Mouse (Mus musculus) neural tube, embryonic 11.5 days (tissue): Measurements from ENCODE around the gene Tcf25. TPM values are rescaled to one million over a fixed set of nuclear protein-coding genes. Genes with fewer than 3 reads are reported as not detected.
A peak's percentile ranks its signal among the peaks of the same experiment; 100 is the strongest.

Experiments
- ATAC-seq: fragments of 200-750 bp; cut with Nextera tagmentation; 2 replicates; pipeline ENCODE4 v1.8.0; 2017; ENCODE audit warnings: moderate number of reproducible peaks, mild to moderate bottlenecking, moderate TSS enrichment, moderate library complexity; ENCODE audit not compliant: insufficient read depth, low FRiP score, low TSS enrichment
- DNase-seq: peaks from one replicate; pipeline ENCODE4 v3.0.0-alpha.2; 2015; ENCODE audit warnings: low spot score
- H3K27ac ChIP-seq: fragments of 300-500 bp; sonication (generic); 2 replicates; pipeline ENCODE4 v1.5.1; 2014; ENCODE audit warnings: low read depth, mild to moderate bottlenecking, low read length
- H3K27me3 ChIP-seq: fragments of 300-500 bp; sonication (generic); 2 replicates; pipeline ENCODE4 v1.6.1; 2014; ENCODE audit warnings: mild to moderate bottlenecking, low read length, mixed read lengths; ENCODE audit not compliant: control insufficient read depth, insufficient read depth
- H3K36me3 ChIP-seq: fragments of 300-500 bp; sonication (generic); 2 replicates; pipeline ENCODE4 v1.6.1; 2014; ENCODE audit warnings: mild to moderate bottlenecking, low read length, moderate library complexity, mixed read lengths; ENCODE audit not compliant: control insufficient read depth, insufficient read depth
- H3K4me1 ChIP-seq: fragments of 300-500 bp; sonication (generic); 2 replicates; pipeline ENCODE4 v1.6.1; 2014; ENCODE audit warnings: low read length, mixed read lengths; ENCODE audit not compliant: control insufficient read depth, insufficient read depth
- H3K4me2 ChIP-seq: fragments of 300-500 bp; sonication (generic); 2 replicates; pipeline ENCODE4 v1.6.1; 2014; ENCODE audit warnings: low read depth, mild to moderate bottlenecking, moderate library complexity
- H3K4me3 ChIP-seq: fragments of 300-500 bp; sonication (generic); 2 replicates; pipeline ENCODE4 v1.5.1; 2014; ENCODE audit warnings: low read depth, low read length
- H3K9ac ChIP-seq: fragments of 300-500 bp; sonication (generic); 2 replicates; pipeline ENCODE4 v1.6.1; 2014; ENCODE audit warnings: mild to moderate bottlenecking, low read length
- H3K9me3 ChIP-seq: fragments of 300-500 bp; sonication (generic); 2 replicates; pipeline ENCODE4 v1.6.1; 2016; ENCODE audit warnings: low read length; ENCODE audit not compliant: control insufficient read depth
- WGBS: fragments of 180-500 bp; shearing (Covaris S2); extraction: QIAGEN DNeasy Blood & Tissue Kit; methylation state at CpG from one replicate; pipeline ENCODE4 v1.1.7; 2014; 5-methylcytosine and 5-hydroxymethylcytosine counted together
- polyA plus RNA-seq: library from polyadenylated mRNA; unstranded; fragments of >200 nt; fragmentation: Nextera tagmentation; extraction: Ambion mirVana; gene quantifications from 2 replicates; pipeline ENCODE4 v1.2.1, GENCODE M21; 2014

The Tcf25 gene
- polyA plus RNA-seq, 1 experiment from 2014 or later, result 217 TPM

DNA sequence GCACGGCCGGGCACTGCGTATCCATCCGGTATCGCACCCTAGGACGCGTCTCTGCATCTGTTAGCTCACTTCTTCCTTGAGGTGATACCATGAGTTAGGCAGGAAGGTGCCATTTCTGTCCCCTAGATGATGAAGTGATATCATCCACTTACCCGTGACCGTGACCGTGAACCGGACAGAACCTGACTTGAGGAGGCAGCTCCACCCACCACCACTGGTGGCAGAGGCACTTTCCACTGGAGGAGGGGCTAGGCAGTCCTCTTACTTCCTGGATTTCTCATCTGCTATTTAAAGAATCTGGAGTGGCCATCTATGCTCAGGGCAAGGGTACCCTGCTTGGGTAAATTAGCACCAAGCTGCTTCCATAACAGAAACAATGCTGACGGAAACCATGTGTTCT lies 30.1 kb upstream of the Tcf25 start:
- no peak overlapping the region for H3K4me3 ChIP-seq
- no peak overlapping the region for H3K9ac ChIP-seq
- no peaks in the 10 kb centered on the region; the same call in 1 of the 2 replicates for H3K9me3 ChIP-seq
- H3K36me3 ChIP-seq, result no peaks in the 10 kb centered on the region; the same call in 1 of the 2 replicates
- DNase-seq, result no peak
- no peak overlapping the region for H3K27ac ChIP-seq
- H3K27me3 ChIP-seq, result no peaks in the 10 kb centered on the region
- WGBS, result 90% methylated on average over 12 of the region's 12 CpGs
- H3K4me1 ChIP-seq, result no peaks in the 10 kb centered on the region
- ATAC-seq, result no peak
- no peak overlapping the region for H3K4me2 ChIP-seq

DNA sequence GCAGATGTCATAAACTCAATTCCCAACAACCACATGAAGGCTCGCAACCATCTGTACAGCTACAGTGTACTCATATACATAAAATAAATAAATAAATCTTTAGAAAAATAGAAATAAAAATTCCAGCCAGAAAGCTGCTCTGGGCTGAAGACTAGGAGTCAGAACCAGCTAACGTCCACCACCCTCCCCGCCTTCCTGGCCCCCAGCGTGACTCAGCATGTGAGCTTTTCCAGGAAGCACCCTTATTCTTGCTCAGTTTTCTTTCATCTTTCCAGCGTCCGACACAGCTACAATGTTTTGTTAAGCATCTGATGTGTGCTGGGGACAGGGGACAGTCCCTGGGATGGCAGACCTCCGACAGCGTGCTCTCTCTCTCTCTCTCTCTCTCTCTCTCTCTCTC lies 28.4 kb upstream of the Tcf25 start:
- Histone ChIP-seq H3K4me2 (no peak overlapping the region), H3K4me3 (no peak overlapping the region), H3K4me1 (no peaks in the 10 kb centered on the region), H3K9me3 (no peaks in the 10 kb centered on the region; the same call in 1 of the 2 replicates), H3K27me3 (no peaks in the 10 kb centered on the region), H3K36me3 (no peaks in the 10 kb centered on the region), H3K27ac (no peak overlapping the region), H3K9ac (no peak overlapping the region)
- no peak for DNase-seq
- no peak for ATAC-seq
- 90% methylated on average over 8 of the region's 8 CpGs for WGBS

GRCm38 (mm10) chr8:123345856-123346255 lies 27.7 kb upstream of the Tcf25 start:
- WGBS, result 90% methylated on average over 6 of the region's 6 CpGs

DNA sequence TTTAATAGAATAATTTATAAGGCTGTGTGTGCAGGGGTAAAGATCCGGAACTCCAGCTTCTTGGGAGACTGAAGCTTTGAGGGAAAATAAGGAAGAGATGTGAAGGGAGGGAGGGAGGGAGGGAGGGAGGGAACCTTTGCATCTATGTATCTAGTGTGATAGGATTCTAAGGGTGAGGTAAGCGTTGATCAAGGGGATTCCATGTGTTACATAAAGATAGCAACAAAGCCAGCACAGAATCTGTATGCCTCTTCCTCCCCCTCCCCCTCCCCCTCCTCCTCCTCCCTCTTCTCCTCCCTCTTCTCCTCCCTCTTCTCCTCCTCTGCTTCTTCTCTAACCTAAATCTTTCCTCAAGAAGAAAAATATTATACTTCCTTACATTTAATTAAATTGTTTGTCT lies 26.3 kb upstream of the Tcf25 start:
- Histone ChIP-seq H3K9me3 (no peaks in the 10 kb centered on the region), H3K9ac (no peak overlapping the region), H3K27ac (no peak overlapping the region), H3K36me3 (no peaks in the 10 kb centered on the region), H3K27me3 (no peaks in the 10 kb centered on the region), H3K4me2 (no peak overlapping the region), H3K4me3 (no peak overlapping the region), H3K4me1 (no peaks in the 10 kb centered on the region)
- DNase-seq, result no peak
- 81% methylated on average over 2 of the region's 2 CpGs for WGBS
- no peak for ATAC-seq

More at GRCm38 (mm10) chr8:123345856-123346255, 27.7 kb upstream of the Tcf25 start:
- ATAC-seq (no peak), DNase-seq (no peak)
- Histone ChIP-seq H3K36me3 (no peaks in the 10 kb centered on the region), H3K4me3 (no peak overlapping the region), H3K4me2 (no peak overlapping the region), H3K27me3 (no peaks in the 10 kb centered on the region), H3K9ac (no peak overlapping the region), H3K27ac (no peak overlapping the region), H3K9me3 (no peaks in the 10 kb centered on the region), H3K4me1 (no peaks in the 10 kb centered on the region)

DNA sequence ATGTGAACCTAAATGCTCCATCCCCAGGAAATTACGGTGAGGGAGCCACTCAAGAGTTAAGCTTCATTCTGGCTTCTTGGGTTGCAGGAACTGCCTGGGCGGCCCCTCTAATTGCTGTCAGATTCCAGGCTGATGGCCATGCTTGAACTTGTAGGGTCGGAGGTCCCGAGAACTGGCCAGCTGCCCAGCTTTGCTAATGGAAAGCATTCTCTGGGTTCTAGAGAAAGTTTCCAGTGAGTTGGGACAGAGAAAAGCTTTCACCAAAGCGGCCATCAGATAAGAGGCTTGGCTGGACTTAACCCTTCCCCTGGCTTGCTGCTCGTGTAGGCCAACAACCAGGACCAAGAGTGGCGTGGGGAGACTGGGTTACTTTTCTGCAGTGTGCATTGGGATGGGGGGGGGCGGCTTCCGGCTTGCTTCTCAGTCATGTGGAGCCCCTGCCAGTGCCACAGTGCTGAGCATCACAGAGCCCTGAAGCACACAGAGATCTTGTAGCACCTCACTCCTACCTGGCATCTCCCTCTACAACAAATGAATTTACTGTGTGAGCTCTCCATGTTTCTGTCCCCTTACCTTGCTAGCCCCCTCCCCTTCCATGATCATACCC lies 25.2 kb upstream of the Tcf25 start:
- no peaks in the 10 kb centered on the region for H3K4me1 ChIP-seq
- no peaks in the 10 kb centered on the region for H3K27me3 ChIP-seq
- ATAC-seq (no peak), DNase-seq (no peak)
- H3K4me2 ChIP-seq, result no peak overlapping the region
- H3K4me3 ChIP-seq, result no peak overlapping the region
- H3K27ac ChIP-seq, result no peak overlapping the region
- no peaks in the 10 kb centered on the region for H3K36me3 ChIP-seq
- 74% methylated on average over 9 of the region's 9 CpGs for WGBS
- no peak overlapping the region for H3K9ac ChIP-seq
- H3K9me3 ChIP-seq, result no peaks in the 10 kb centered on the region

GRCm38 (mm10) chr8:123349073-123349472 lies 24.5 kb upstream of the Tcf25 start:
- no peak overlapping the region for H3K9ac ChIP-seq

GRCm38 (mm10) chr8:123352118-123352517 lies 21.4 kb upstream of the Tcf25 start:
- 88% methylated on average over 12 of the region's 12 CpGs for WGBS
- H3K27ac ChIP-seq, result no peak overlapping the region
- no peak for DNase-seq

More at GRCm38 (mm10) chr8:123349073-123349472, 24.5 kb upstream of the Tcf25 start:
- no peak for ATAC-seq
- Histone ChIP-seq H3K27ac (no peak overlapping the region), H3K27me3 (no peaks in the 10 kb centered on the region), H3K4me1 (no peaks in the 10 kb centered on the region), H3K9me3 (no peaks in the 10 kb centered on the region), H3K4me2 (no peak overlapping the region), H3K4me3 (no peak overlapping the region), H3K36me3 (no peaks in the 10 kb centered on the region)
- DNase-seq, result no peak
- 89% methylated on average over 4 of the region's 4 CpGs for WGBS

GRCm38 (mm10) chr8:123352786-123353185 lies 20.8 kb upstream of the Tcf25 start:
- ATAC-seq (peak; percentile 31; the same call in 1 of the 2 replicates), DNase-seq (peak; percentile 61)
- H3K36me3 ChIP-seq, result no peaks in the 10 kb centered on the region
- 64% methylated on average over 13 of the region's 13 CpGs for WGBS
- H3K9me3 ChIP-seq, result no peaks in the 10 kb centered on the region
- no peak overlapping the region for H3K4me2 ChIP-seq
- H3K27ac ChIP-seq, result no peak overlapping the region
- H3K9ac ChIP-seq, result no peak overlapping the region
- H3K4me1 ChIP-seq, result no peaks in the 10 kb centered on the region
- H3K4me3 ChIP-seq, result no peak overlapping the region
- no peaks in the 10 kb centered on the region for H3K27me3 ChIP-seq

More at GRCm38 (mm10) chr8:123352118-123352517, 21.4 kb upstream of the Tcf25 start:
- Histone ChIP-seq H3K36me3 (no peaks in the 10 kb centered on the region), H3K4me3 (no peak overlapping the region), H3K4me2 (no peak overlapping the region), H3K27me3 (no peaks in the 10 kb centered on the region), H3K9me3 (no peaks in the 10 kb centered on the region), H3K9ac (no peak overlapping the region), H3K4me1 (no peaks in the 10 kb centered on the region)
- ATAC-seq, result no peak

DNA sequence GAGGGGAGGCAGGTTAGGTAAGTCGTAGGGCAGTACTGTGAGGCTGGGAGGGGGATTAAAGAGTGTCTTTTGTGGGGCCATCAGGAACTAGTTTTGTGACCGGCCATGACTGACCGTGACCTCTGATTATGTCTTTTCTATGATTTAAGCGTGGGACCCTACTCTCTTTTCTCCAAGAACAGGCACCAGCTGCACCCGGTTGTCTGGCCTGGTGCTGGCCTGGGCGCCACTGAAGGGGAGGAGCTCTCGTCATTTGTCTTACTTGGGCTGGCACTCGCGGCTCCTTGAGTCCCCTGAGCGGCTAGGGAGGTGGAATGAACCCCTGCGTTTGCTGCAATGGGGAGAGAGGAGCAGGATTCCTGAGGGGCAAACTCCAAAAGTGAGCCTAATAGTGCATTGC lies 20.3 kb upstream of the Tcf25 start:
- 48% methylated on average over 11 of the region's 11 CpGs for WGBS
- no peaks in the 10 kb centered on the region for H3K9me3 ChIP-seq
- H3K4me1 ChIP-seq, result no peaks in the 10 kb centered on the region
- peak overlapping the region; percentile 26; the same call in 1 of the 2 replicates for H3K9ac ChIP-seq
- no peak for DNase-seq
- no peak for ATAC-seq
- no peaks in the 10 kb centered on the region for H3K27me3 ChIP-seq
- H3K36me3 ChIP-seq, result no peaks in the 10 kb centered on the region
- H3K4me3 ChIP-seq, result no peak overlapping the region
- no peak overlapping the region for H3K27ac ChIP-seq
- no peak overlapping the region for H3K4me2 ChIP-seq
